Mouse (Mus musculus) kidney, adult 2 months (tissue): ENCODE results near the gene Gpr37.

ENCODE experiments used
- CTCF ChIP-seq: fragments of 200-500 bp; conservative IDR thresholded peaks from 2 replicates; pipeline ENCODE4 v1.5.1; 2011; ENCODE audit warnings: low read depth, mild to moderate bottlenecking, control low read depth, low read length, moderate library complexity, mixed read lengths; ENCODE audit not compliant: insufficient read depth, insufficient read length
- POLR2A ChIP-seq: fragments of 200-500 bp; IDR thresholded peaks from one replicate; pipeline ENCODE4 v1.6.1; 2011; ENCODE audit warnings: low read depth, low read length, control low read depth

- TF ChIP-seq CTCF (no peak), POLR2A (no peak)
These were observed 9.4 kb upstream of the Gpr37 start for GRCm38 (mm10) chr6:25699956-25700355.
